Mouse (Mus musculus) forebrain, embryonic 15.5 days (tissue): ENCODE measurements around the gene Timm29. TPM values are rescaled to one million over a fixed set of nuclear protein-coding genes. Genes with fewer than 3 reads are reported as not detected.
A peak's percentile ranks its signal among the peaks of the same experiment; 100 is the strongest.

Experiments
- ATAC-seq: fragments of 200-750 bp; cut with Nextera tagmentation; replicated peaks from 2 replicates; pipeline ENCODE4 v1.8.0; 2017; ENCODE audit warnings: mild to moderate bottlenecking, moderate TSS enrichment, moderate library complexity
- H3K27ac ChIP-seq: fragments of 300-500 bp; sonication (generic); replicated peaks from 2 replicates; pipeline ENCODE4 v1.5.1; 2015; ENCODE audit warnings: mild to moderate bottlenecking, inconsistent platforms
- H3K27me3 ChIP-seq: fragments of 300-500 bp; sonication (generic); 2 replicates; pipeline ENCODE4 v1.6.1; 2015; ENCODE audit warnings: inconsistent platforms
- H3K36me3 ChIP-seq: fragments of 300-500 bp; sonication (generic); 2 replicates; pipeline ENCODE4 v1.6.1; 2015; ENCODE audit warnings: mild to moderate bottlenecking, inconsistent platforms
- H3K4me1 ChIP-seq: fragments of 300-500 bp; sonication (generic); 2 replicates; pipeline ENCODE4 v1.6.1; 2015; ENCODE audit warnings: inconsistent platforms
- H3K4me2 ChIP-seq: fragments of 300-500 bp; sonication (generic); replicated peaks from 2 replicates; pipeline ENCODE4 v1.6.1; 2015; ENCODE audit warnings: mild to moderate bottlenecking, inconsistent platforms
- H3K4me3 ChIP-seq: fragments of 300-500 bp; sonication (generic); 2 replicates; pipeline ENCODE4 v1.5.1; 2015; ENCODE audit warnings: mild to moderate bottlenecking, inconsistent platforms
- H3K9ac ChIP-seq: fragments of 300-500 bp; sonication (generic); replicated peaks from 2 replicates; pipeline ENCODE4 v1.6.1; 2015; ENCODE audit warnings: mild to moderate bottlenecking, inconsistent platforms
- H3K9me3 ChIP-seq: fragments of 300-500 bp; sonication (generic); 2 replicates; pipeline ENCODE4 v1.6.1; 2016; ENCODE audit warnings: inconsistent platforms
- WGBS: fragments of 180-500 bp; shearing (Covaris S2); methylation state at CpG from one replicate; pipeline ENCODE4 v1.1.7; 2015; ENCODE audit warnings: mixed read lengths; 5-methylcytosine and 5-hydroxymethylcytosine counted together
- microRNA counts: library from miRNA; unstranded; fragments of <30 nt; microRNA quantifications from one replicate; lab custom pipeline; 2016
- microRNA-seq: library from miRNA; unstranded; fragments of <30 nt; microRNA quantifications from one replicate; pipeline ENCODE4, GENCODE M21; 2016
- polyA plus RNA-seq: library from polyadenylated mRNA; unstranded; fragments of >200 nt; fragmentation: Nextera tagmentation; extraction: Ambion mirVana; gene quantifications from 2 replicates; pipeline ENCODE4 v1.2.1, GENCODE M21; 2015

Timm29 gene
- polyA plus RNA-seq, 1 experiment from 2014 or later, result 61.2 TPM

GRCm38 (mm10) chr9:21626571-21626970 is 34.0 kb downstream of the Timm29 start:
- H3K36me3 ChIP-seq, result 0 out of 2 replicates have a peak, but pooled peaks cover 4% of the 10 kb centered on the region
- no peaks in the 10 kb centered on the region for H3K27me3 ChIP-seq
- no peak overlapping the region for H3K4me3 ChIP-seq
- H3K4me1 ChIP-seq, result peaks cover 19% of the 10 kb centered on the region
- no peaks in the 10 kb centered on the region for H3K9me3 ChIP-seq
- H3K4me2 ChIP-seq, result no peak overlapping the region
- H3K9ac ChIP-seq, result no peak overlapping the region
- H3K27ac ChIP-seq, result no peak overlapping the region
- ATAC-seq, result no peak

- H3K9ac ChIP-seq, result no peak overlapping the region
- H3K9me3 ChIP-seq, result no peaks in the 10 kb centered on the region
- H3K4me3 ChIP-seq, result no peak overlapping the region
- H3K27ac ChIP-seq, result peak overlapping the region; percentile 58
- 41% methylated on average over 5 of the region's 5 CpGs for WGBS
- no peaks in the 10 kb centered on the region for H3K27me3 ChIP-seq
- no peak for ATAC-seq
- H3K4me2 ChIP-seq, result no peak overlapping the region
- H3K4me1 ChIP-seq, result peaks cover 19% of the 10 kb centered on the region
- H3K36me3 ChIP-seq, result 0 out of 2 replicates have a peak, but pooled peaks cover 4% of the 10 kb centered on the region
Observed at GRCm38 (mm10) chr9:21627145-21627795, 34.7 kb downstream of the Timm29 start.

GRCm38 (mm10) chr9:21630673-21631072 is 38.2 kb downstream of the Timm29 start:
- Histone ChIP-seq H3K4me2 (no peak overlapping the region), H3K9ac (no peak overlapping the region), H3K27me3 (no peaks in the 10 kb centered on the region), H3K36me3 (peaks cover 33% of the 10 kb centered on the region), H3K4me1 (peaks cover 6% of the 10 kb centered on the region), H3K4me3 (no peak overlapping the region), H3K27ac (no peak overlapping the region), H3K9me3 (no peaks in the 10 kb centered on the region)
- no peak for ATAC-seq
- WGBS, result 85% methylated on average over 3 of the region's 3 CpGs

- H3K4me1 ChIP-seq, result no peaks in the 10 kb centered on the region; the same call in 1 of the 2 replicates
- no peak for ATAC-seq
- H3K4me2 ChIP-seq, result no peak overlapping the region
- H3K9ac ChIP-seq, result no peak overlapping the region
- peaks cover 57% of the 10 kb centered on the region for H3K36me3 ChIP-seq
- whole genome bisulfite sequencing, result 57% methylated on average over 3 of the region's 3 CpGs
- no peaks in the 10 kb centered on the region for H3K9me3 ChIP-seq
- no peak overlapping the region for H3K4me3 ChIP-seq
- no peaks in the 10 kb centered on the region for H3K27me3 ChIP-seq
- H3K27ac ChIP-seq, result no peak overlapping the region
Observed at GRCm38 (mm10) chr9:21633106-21633505, 40.6 kb downstream of the Timm29 start.

- Histone ChIP-seq H3K9ac (no peak overlapping the region), H3K4me3 (no peak overlapping the region), H3K36me3 (peaks cover 83% of the 10 kb centered on the region), H3K27me3 (no peaks in the 10 kb centered on the region), H3K9me3 (no peaks in the 10 kb centered on the region), H3K4me2 (no peak overlapping the region), H3K27ac (no peak overlapping the region; the same call in 1 of the 2 replicates), H3K4me1 (no peaks in the 10 kb centered on the region; the same call in 1 of the 2 replicates)
- WGBS, result 40% methylated on average over 7 of the region's 7 CpGs
- ATAC-seq, result 0 out of 2 replicates have a peak, but pooled peaks have one; percentile 19
Observed at GRCm38 (mm10) chr9:21635639-21636038, 43.1 kb downstream of the Timm29 start.

- H3K4me1 ChIP-seq, result no peaks in the 10 kb centered on the region; the same call in 1 of the 2 replicates
- ATAC-seq, result no peak
- no peak overlapping the region for H3K9ac ChIP-seq
- H3K27ac ChIP-seq, result no peak overlapping the region
- no peaks in the 10 kb centered on the region for H3K9me3 ChIP-seq
- no peak overlapping the region for H3K4me3 ChIP-seq
- no peak overlapping the region for H3K4me2 ChIP-seq
- no peaks in the 10 kb centered on the region for H3K27me3 ChIP-seq
- WGBS, result 93% methylated on average over 11 of the region's 11 CpGs
- peaks cover 99% of the 10 kb centered on the region for H3K36me3 ChIP-seq
Observed at GRCm38 (mm10) chr9:21639031-21639430, 46.5 kb downstream of the Timm29 start.

MicroRNAs encoded within 50 kb of the gene (microRNA counts, 519-probe panel; counts per million panel counts)
- microRNA mmu-miR-1946b (lab: Ali Mortazavi, UCI), result not detected

Small RNAs within 50 kb of the gene (microRNA-seq; reads per million reads assigned to microRNA genes)
- gene Mir1946b, result not detected

Other genes with a start within 250 kb of the Timm29 start
- gene Ilf3, start 224.9 kb upstream of the Timm29 start, polyA plus RNA-seq, result 306 and 307 TPM in 2 replicates
- 45.7 and 49.1 TPM in 2 replicates for gene Qtrt1, start 180.9 kb upstream of the Timm29 start, polyA plus RNA-seq
- gene Dnm2, start 167.8 kb upstream of the Timm29 start, polyA plus RNA-seq, result 74.7 and 77.1 TPM in 2 replicates
- gene Tmed1, start 82.5 kb upstream of the Timm29 start, polyA plus RNA-seq, result 56.4 and 57.7 TPM in 2 replicates
- 3.0 and 3.8 TPM in 2 replicates for gene AB124611, start 66.5 kb upstream of the Timm29 start, polyA plus RNA-seq
- gene Carm1, start 45.8 kb upstream of the Timm29 start, polyA plus RNA-seq, result 37.3 and 46.0 TPM in 2 replicates
- gene Yipf2, start 106 bp downstream of the Timm29 start, polyA plus RNA-seq, result 23.1 and 23.7 TPM in 2 replicates
- gene Smarca4, start 23.4 kb downstream of the Timm29 start, polyA plus RNA-seq, result 159 and 169 TPM in 2 replicates
- 15.9 and 17.3 TPM in 2 replicates for gene Ldlr, start 130.8 kb downstream of the Timm29 start, polyA plus RNA-seq
- gene Spc24, start 167.6 kb downstream of the Timm29 start, polyA plus RNA-seq, result 41.7 and 55.9 TPM in 2 replicates
- gene Kank2, start 206.0 kb downstream of the Timm29 start, polyA plus RNA-seq, result 2.9 and 3.7 TPM in 2 replicates
- 0.27 and 0.51 TPM in 2 replicates for gene Angptl8, start 242.8 kb downstream of the Timm29 start, polyA plus RNA-seq